Mouse (Mus musculus): ENCODE results near the gene Sugct. TPM values are rescaled to one million over a fixed set of nuclear protein-coding genes. Genes with fewer than 3 reads are reported as not detected.

Sugct gene
- total and polyA plus RNA-seq, 3 experiments = 1.0 to 3.0 TPM; not detected in 1

DNA sequence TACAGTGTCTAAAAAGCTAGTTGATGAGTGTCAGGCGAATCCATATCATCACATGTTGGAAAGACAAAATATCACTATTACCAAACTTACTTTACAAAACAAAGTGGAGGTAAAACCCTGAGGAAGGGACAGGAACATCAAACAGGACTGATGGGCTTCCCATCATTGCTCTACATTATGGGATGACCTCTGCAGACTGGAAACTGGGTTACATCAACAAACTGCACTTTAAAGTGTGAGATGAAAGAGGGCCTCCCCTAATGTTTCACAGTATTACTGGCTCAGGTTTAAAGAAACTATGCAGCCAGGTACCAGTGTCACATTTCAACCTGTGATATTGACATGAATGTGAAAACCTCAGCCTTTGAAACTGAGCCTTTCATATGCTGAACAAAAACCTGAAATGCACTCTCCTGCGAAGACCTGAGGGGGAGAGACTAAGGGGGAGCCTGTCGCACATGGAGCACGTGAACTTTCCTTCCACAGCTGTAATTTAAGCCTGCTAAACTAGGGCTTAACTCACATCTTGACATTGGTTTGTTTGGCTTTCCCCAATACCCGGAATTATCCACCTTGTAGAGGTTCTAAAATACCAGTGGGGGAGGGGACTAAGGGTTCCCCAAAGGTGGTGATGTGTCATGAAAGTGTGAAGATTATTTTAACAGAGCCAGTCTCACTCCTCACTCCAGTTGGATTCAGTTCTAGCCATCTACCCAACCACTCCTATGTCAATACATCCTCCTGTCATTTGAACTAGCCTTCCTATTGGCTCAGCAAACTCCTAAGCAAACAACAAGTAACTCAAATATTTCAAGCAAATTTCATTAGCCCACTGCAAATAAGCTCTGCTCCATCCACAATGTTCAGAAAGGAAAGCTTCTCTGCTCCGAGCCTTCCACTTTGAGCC, 610.2 kb downstream of the Sugct start:
- Histone ChIP-seq H3K27me3 (ENCODE audit: control insufficient read depth in 1 of 2, insufficient read depth in 2 of 2, low read length in 2 of 2) (peaks cover 0 to 1% of the 10 kb centered on the region in 2 experiments; a peak in 1 of 4 replicates), H3K4me1 (ENCODE audit: control insufficient read depth in 1 of 2, insufficient read depth in 2 of 2, low read length in 2 of 2) (no peaks in the 10 kb centered on the region), H3K36me3 (ENCODE audit: control insufficient read depth in 1 of 2, insufficient read depth in 2 of 2, low read length in 2 of 2) (no peaks in the 10 kb centered on the region), H3K4me3 (ENCODE audit: control insufficient read depth in 1 of 2, insufficient read depth in 1 of 2, low read depth in 2 of 2, low read length in 2 of 2) (no peak overlapping the region), H3K27ac (ENCODE audit: control insufficient read depth, low read depth, low read length) (no peak overlapping the region), H3K9ac (ENCODE audit: control insufficient read depth, low read depth, low read length, poor library complexity, severe bottlenecking) (no peak overlapping the region), H3K9me3 (replicated peaks; ENCODE audit: insufficient read depth, low read length) (no peaks in the 10 kb centered on the region), H3K79me2 (ENCODE audit: control insufficient read depth, insufficient read depth, low read length, poor library complexity) (no peaks in the 10 kb centered on the region)
- no peak for DNase-seq (ENCODE audit: low read depth, low spot score)
- TF ChIP-seq TCF12 (IDR thresholded peaks at IDR 0.05; ENCODE audit: low read depth, low read length) (no peak), NELFE (IDR thresholded peaks at IDR 0.05; ENCODE audit: low read depth, low read length) (no peak), E2F4 (IDR thresholded peaks at IDR 0.05; ENCODE audit: borderline replicate concordance, low read depth, low read length) (no peak), CTCF (IDR thresholded peaks at IDR 0.05 in 2 of 3, conservative IDR thresholded peaks at IDR 0.05 in 1 of 3; ENCODE audit: control insufficient read depth in 1 of 3, insufficient read depth in 1 of 3, low read depth in 2 of 3, low read length in 3 of 3, poor library complexity in 1 of 3, severe bottlenecking in 1 of 3) (no peak)

- Histone ChIP-seq H3K27me3 (ENCODE audit: control insufficient read depth in 1 of 2, insufficient read depth in 2 of 2, low read length in 2 of 2) (peaks cover 0 to 1% of the 10 kb centered on the region in 2 experiments; a peak in 1 of 4 replicates), H3K27ac (ENCODE audit: control insufficient read depth, low read depth, low read length) (no peak overlapping the region), H3K4me3 (ENCODE audit: control insufficient read depth in 1 of 2, insufficient read depth in 1 of 2, low read depth in 2 of 2, low read length in 2 of 2) (no peak overlapping the region), H3K4me1 (ENCODE audit: control insufficient read depth in 1 of 2, insufficient read depth in 2 of 2, low read length in 2 of 2) (no peaks in the 10 kb centered on the region), H3K9ac (ENCODE audit: control insufficient read depth, low read depth, low read length, poor library complexity, severe bottlenecking) (no peak overlapping the region), H3K9me3 (replicated peaks; ENCODE audit: insufficient read depth, low read length) (no peaks in the 10 kb centered on the region), H3K79me2 (ENCODE audit: control insufficient read depth, insufficient read depth, low read length, poor library complexity) (no peaks in the 10 kb centered on the region), H3K36me3 (ENCODE audit: control insufficient read depth in 1 of 2, insufficient read depth in 2 of 2, low read length in 2 of 2) (no peaks in the 10 kb centered on the region)
- no peak for DNase-seq (ENCODE audit: low read depth, low spot score)
- TF ChIP-seq RAD21 (IDR thresholded peaks at IDR 0.05; ENCODE audit: low read depth, low read length) (no peak), NELFE (IDR thresholded peaks at IDR 0.05; ENCODE audit: low read depth, low read length) (no peak), MAZ (IDR thresholded peaks at IDR 0.05; ENCODE audit: low read depth, low read length) (no peak), ZNF384 (IDR thresholded peaks at IDR 0.05; ENCODE audit: low read depth, low read length) (no peak), MAFK (IDR thresholded peaks at IDR 0.05; ENCODE audit: borderline replicate concordance, low read depth, low read length) (no peak), ELF1 (IDR thresholded peaks at IDR 0.05; ENCODE audit: low read depth, low read length) (no peak), MYB (IDR thresholded peaks at IDR 0.05; ENCODE audit: low read depth, low read length) (no peak), USF2 (IDR thresholded peaks at IDR 0.05; ENCODE audit: borderline replicate concordance in 1 of 2, insufficient read depth in 1 of 2, low read depth in 1 of 2, low read length in 2 of 2) (no peak), E2F4 (IDR thresholded peaks at IDR 0.05; ENCODE audit: borderline replicate concordance, low read depth, low read length) (no peak), SMC3 (IDR thresholded peaks at IDR 0.05; ENCODE audit: low read depth, low read length) (no peak), POLR2A (IDR thresholded peaks at IDR 0.05; ENCODE audit: control insufficient read depth in 1 of 2, insufficient read depth in 1 of 2, low read depth in 1 of 2, low read length in 2 of 2, poor library complexity in 1 of 2) (no peak), CHD1 (IDR thresholded peaks at IDR 0.05; ENCODE audit: low read depth, low read length) (no peak), MXI1 (IDR thresholded peaks at IDR 0.05; ENCODE audit: low read depth, low read length) (no peak), NRF1 (IDR thresholded peaks at IDR 0.05; ENCODE audit: insufficient read depth, low read depth, low read length, poor library complexity, severe bottlenecking) (no peak), ETS1 (IDR thresholded peaks at IDR 0.05; ENCODE audit: low read depth, low read length) (no peak), ZC3H11A (IDR thresholded peaks at IDR 0.05; ENCODE audit: low read depth, low read length) (no peak), CTCF (IDR thresholded peaks at IDR 0.05 in 2 of 3, conservative IDR thresholded peaks at IDR 0.05 in 1 of 3; ENCODE audit: control insufficient read depth in 1 of 3, insufficient read depth in 1 of 3, low read depth in 2 of 3, low read length in 3 of 3, poor library complexity in 1 of 3, severe bottlenecking in 1 of 3) (no peak), MAX (IDR thresholded peaks at IDR 0.05; ENCODE audit: low read length) (no peak), BHLHE40 (IDR thresholded peaks at IDR 0.05; ENCODE audit: borderline replicate concordance, low read depth, low read length) (no peak), KAT2A (conservative IDR thresholded peaks at IDR 0.05; ENCODE audit: low read depth, low read length) (no peak)
Measured at GRCm38 (mm10) chr13:17081618-17082017, 613.7 kb downstream of the Sugct start.
